Mouse (Mus musculus): Measurements from ENCODE around the gene Lypd6b.
A peak's percentile ranks its signal among the peaks of the same experiment; 100 is the strongest.

The Lypd6b gene

GRCm38 (mm10) chr2:49787376-49788050, at the start of gene Lypd6b:
Gene Lypd6b (plus strand): TSS chr2:49787688.
- DNase-seq = peak; percentile 15

GRCm38 (mm10) chr2:49739046-49739445, 48.4 kb upstream of the Lypd6b start:
- DNase-seq = no peak

- DNase-seq = no peak
Observed at GRCm38 (mm10) chr2:49741026-49741425, 46.5 kb upstream of the Lypd6b start.

GRCm38 (mm10) chr2:49741895-49742734, 45.4 kb upstream of the Lypd6b start:
- DNase-seq = peak; percentile 58

GRCm38 (mm10) chr2:49742919-49743318, 44.6 kb upstream of the Lypd6b start:
- DNase-seq = no peak

- no peak for DNase-seq
Observed at GRCm38 (mm10) chr2:49743775-49744174, 43.7 kb upstream of the Lypd6b start.

- no peak for DNase-seq
Observed at GRCm38 (mm10) chr2:49744251-49745093, 43.0 kb upstream of the Lypd6b start.

GRCm38 (mm10) chr2:49745094-49745781, 42.2 kb upstream of the Lypd6b start:
- DNase-seq = no peak

GRCm38 (mm10) chr2:49746947-49747346, 40.5 kb upstream of the Lypd6b start:
- DNase-seq = no peak

GRCm38 (mm10) chr2:49747670-49748069, 39.8 kb upstream of the Lypd6b start:
- no peak for DNase-seq

GRCm38 (mm10) chr2:49748628-49749342, 38.7 kb upstream of the Lypd6b start:
- DNase-seq = no peak

- no peak for DNase-seq
Observed at GRCm38 (mm10) chr2:49749730-49750576, 37.5 kb upstream of the Lypd6b start.

GRCm38 (mm10) chr2:49751544-49752210, 35.8 kb upstream of the Lypd6b start:
- DNase-seq = peak; percentile 52

GRCm38 (mm10) chr2:49752211-49752607, 35.3 kb upstream of the Lypd6b start:
- no peak for DNase-seq

- no peak for DNase-seq
Observed at GRCm38 (mm10) chr2:49753062-49753461, 34.4 kb upstream of the Lypd6b start.

- peak; percentile 67 for DNase-seq
Observed at GRCm38 (mm10) chr2:49755054-49755453, 32.4 kb upstream of the Lypd6b start.

- no peak for DNase-seq
Observed at GRCm38 (mm10) chr2:49757616-49758015, 29.9 kb upstream of the Lypd6b start.

GRCm38 (mm10) chr2:49764331-49764946, 23.0 kb upstream of the Lypd6b start:
- peak; percentile 58 for DNase-seq

- no peak for DNase-seq
Observed at GRCm38 (mm10) chr2:49768916-49769315, 18.6 kb upstream of the Lypd6b start.

GRCm38 (mm10) chr2:49770440-49770839, 17.0 kb upstream of the Lypd6b start:
- no peak for DNase-seq
